Mouse (Mus musculus): ENCODE measurements around the gene Elmo1. TPM values are rescaled to one million over a fixed set of nuclear protein-coding genes. Genes with fewer than 3 reads are reported as not detected.
A peak's percentile ranks its signal among the peaks of the same experiment; 100 is the strongest.
"Not testable (repeated sequence)": the region's sequence is repeated elsewhere in the genome, so short reads cannot be mapped to it uniquely, and the experiment has no call there.

The Elmo1 gene
- polyA plus RNA-seq, 1 experiment from 2014 or later = 43.2 TPM

DNA sequence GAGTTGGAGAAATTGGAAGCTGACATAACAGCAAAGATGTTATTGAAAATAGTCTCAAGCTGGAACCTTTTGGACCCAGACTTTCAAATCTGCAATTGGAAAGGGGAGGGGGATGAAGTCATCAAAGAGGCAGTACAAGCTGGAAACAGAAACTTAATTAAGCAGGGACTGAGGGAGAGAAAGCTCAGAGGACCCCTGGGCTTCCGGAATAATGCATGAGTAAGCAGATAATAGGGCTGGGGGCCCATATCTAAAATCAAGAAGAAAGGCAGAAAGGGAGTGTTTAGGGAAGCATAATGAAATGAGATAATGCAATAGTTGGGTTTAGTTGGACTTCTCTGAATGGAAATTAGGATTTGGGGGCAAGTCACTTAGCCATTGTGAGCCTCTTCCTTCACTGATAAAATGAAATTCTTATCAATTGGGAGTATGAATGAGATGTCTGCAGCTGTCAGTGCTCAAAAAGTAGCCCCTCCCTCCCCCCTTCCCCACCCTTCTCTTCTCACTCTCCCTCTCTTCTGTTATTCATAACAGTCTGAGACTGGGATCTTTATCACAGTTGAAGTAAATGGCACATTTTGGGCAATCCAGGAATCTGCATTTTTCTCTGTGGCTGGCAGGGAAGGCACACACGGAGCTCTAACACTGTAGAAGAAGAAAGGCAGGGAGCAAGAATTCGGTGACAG, 518.8 kb downstream of the Elmo1 start:
- Histone ChIP-seq H3K27me3 (ENCODE audit: control insufficient read depth, insufficient read depth, low read depth, low read length) (no peaks in the 10 kb centered on the region), H3K9ac (ENCODE audit: low read depth, low read length) (no peak overlapping the region), H3K4me3 (ENCODE audit: low read depth, low read length) (no peak overlapping the region), H3K4me1 (ENCODE audit: control insufficient read depth, insufficient read depth, low read length) (peaks cover 3% of the 10 kb centered on the region; the same call in 1 of the 2 replicates), H3K27ac (ENCODE audit: low read length) (no peak overlapping the region), H3K36me3 (ENCODE audit: control insufficient read depth, insufficient read depth, low read length) (peaks cover 5% of the 10 kb centered on the region; the same call in 1 of the 2 replicates), H3K4me2 (ENCODE audit: low read length) (no peak overlapping the region), H3K9me3 (replicated peaks; ENCODE audit: control insufficient read depth, low read length, poor library complexity, severe bottlenecking) (no peaks in the 10 kb centered on the region)
- ATAC-seq = peak; percentile 78
- WGBS = 8% methylated on average over 3 of the region's 3 CpGs

DNA sequence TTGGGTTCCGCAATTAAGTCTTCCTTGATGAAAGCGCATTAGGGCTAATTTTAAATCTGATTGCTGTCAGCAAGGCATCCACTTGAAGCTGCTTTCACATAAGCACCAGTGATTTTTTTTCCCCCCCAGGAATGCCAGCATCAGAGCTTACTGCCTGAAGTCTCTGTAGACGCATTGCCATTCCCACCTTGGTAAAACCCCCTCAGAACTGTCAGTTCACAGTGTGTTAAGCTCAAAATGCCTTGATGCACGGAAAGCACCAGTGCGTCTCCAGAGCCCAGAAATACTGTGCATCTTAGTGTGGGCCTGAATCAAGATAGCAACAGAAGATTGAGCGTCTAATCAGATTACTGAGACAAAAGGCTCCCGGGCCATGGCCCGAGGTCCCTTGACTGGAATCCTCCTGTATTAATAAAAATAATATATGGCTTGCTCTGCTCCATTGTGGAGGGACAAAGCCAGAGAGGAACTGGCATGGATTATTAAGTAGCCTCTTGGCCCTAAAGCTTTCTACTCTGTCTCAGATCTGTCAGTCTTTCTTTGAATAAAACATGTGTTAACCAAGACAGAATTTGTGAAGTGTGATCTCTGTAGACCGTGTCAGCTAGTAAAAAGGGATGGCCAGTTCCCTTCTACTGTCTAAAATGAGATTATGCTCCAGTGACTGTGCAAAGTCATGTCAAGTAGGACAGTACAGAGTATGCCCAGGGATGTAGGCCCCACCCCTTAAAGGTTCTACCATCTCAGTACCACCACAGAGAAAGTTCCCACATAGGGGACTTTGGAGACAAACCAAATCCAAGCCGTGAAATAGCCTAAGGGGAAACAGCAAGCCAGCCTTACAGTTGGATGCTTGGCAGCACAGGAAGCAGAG, 525.4 kb downstream of the Elmo1 start:
- Histone ChIP-seq H3K36me3 (ENCODE audit: control insufficient read depth, insufficient read depth, low read length) (no peaks in the 10 kb centered on the region), H3K9ac (ENCODE audit: low read depth, low read length) (no peak overlapping the region), H3K27me3 (ENCODE audit: control insufficient read depth, insufficient read depth, low read depth, low read length) (no peaks in the 10 kb centered on the region), H3K4me1 (ENCODE audit: control insufficient read depth, insufficient read depth, low read length) (peaks cover 6% of the 10 kb centered on the region), H3K4me3 (ENCODE audit: low read depth, low read length) (no peak overlapping the region), H3K4me2 (ENCODE audit: low read length) (no peak overlapping the region), H3K27ac (ENCODE audit: low read length) (peak overlapping the region; percentile 47; the same call in 1 of the 2 replicates), H3K9me3 (replicated peaks; ENCODE audit: control insufficient read depth, low read length, poor library complexity, severe bottlenecking) (no peaks in the 10 kb centered on the region)
- 28% methylated on average over 10 of the region's 10 CpGs for WGBS
- peak; percentile 82 for ATAC-seq

DNA sequence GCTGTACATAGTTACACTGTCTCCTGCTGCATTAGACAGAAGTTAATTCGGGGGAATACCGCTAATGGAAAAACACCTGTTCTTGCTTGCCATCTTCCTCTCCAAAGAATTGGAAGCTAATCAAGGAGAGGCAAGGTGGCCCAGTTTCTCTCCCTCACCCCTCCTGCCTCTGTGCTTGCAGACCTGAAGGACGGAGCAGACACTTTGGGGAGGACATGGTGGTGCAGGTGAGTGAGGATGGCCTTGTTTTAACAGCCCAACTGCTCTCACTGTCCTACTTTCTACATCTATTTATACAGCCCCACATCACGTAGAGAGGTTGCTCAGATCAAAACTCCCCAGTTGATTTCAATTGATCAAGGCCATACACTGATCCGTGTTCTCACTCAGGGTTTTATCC, 529.5 kb downstream of the Elmo1 start:
- Histone ChIP-seq H3K36me3 (ENCODE audit: control insufficient read depth, insufficient read depth, low read length) (no peaks in the 10 kb centered on the region), H3K4me1 (ENCODE audit: control insufficient read depth, insufficient read depth, low read length) (peaks cover 6% of the 10 kb centered on the region), H3K9ac (ENCODE audit: low read depth, low read length) (no peak overlapping the region), H3K4me2 (ENCODE audit: low read length) (no peak overlapping the region), H3K9me3 (replicated peaks; ENCODE audit: control insufficient read depth, low read length, poor library complexity, severe bottlenecking) (no peaks in the 10 kb centered on the region), H3K27me3 (ENCODE audit: control insufficient read depth, insufficient read depth, low read depth, low read length) (no peaks in the 10 kb centered on the region), H3K4me3 (ENCODE audit: low read depth, low read length) (no peak overlapping the region), H3K27ac (ENCODE audit: low read length) (no peak overlapping the region)
- 89% methylated on average over 5 of the region's 5 CpGs for WGBS
- ATAC-seq = no peak

DNA sequence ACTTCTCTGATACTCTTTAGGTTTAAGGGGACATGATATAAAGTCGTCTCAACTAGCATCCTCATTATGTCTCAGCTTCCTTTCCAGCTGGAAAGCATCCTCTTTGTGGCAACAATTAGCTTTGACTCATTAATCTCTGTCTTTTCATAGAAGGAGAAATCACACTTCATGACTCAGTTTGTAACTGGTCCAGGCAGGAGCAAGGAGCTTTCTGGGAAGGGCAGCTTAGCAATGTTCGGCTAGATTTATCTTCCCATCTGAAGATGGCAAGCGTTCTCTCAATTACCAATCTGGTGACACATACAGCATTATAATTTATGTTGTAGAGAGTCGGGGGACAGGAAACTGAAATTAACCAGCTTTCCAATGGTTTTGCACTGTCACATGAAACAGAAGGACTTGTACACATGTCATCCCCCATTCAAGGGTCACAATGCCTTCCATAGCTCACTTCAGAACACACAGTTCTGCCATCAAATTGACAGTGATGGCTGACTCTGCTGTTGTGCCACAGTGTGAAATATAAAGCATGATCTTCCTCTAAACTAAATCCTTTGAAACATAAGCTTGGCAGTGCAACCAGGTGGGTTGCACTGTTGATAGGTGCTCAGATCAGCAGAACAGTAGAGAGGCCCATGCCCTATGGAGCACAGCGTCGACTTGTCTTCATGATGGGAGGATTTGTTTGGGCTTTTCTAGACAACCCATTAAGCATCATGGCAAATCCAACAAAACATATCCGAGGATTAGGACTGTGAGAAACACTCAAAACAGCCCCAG, 532.9 kb downstream of the Elmo1 start:
- Histone ChIP-seq H3K9me3 (replicated peaks; ENCODE audit: control insufficient read depth, low read length, poor library complexity, severe bottlenecking) (no peaks in the 10 kb centered on the region; the same call in 1 of the 2 replicates), H3K27ac (ENCODE audit: low read length) (no peak overlapping the region), H3K36me3 (ENCODE audit: control insufficient read depth, insufficient read depth, low read length) (no peaks in the 10 kb centered on the region), H3K4me2 (ENCODE audit: low read length) (no peak overlapping the region), H3K4me3 (ENCODE audit: low read depth, low read length) (no peak overlapping the region), H3K4me1 (ENCODE audit: control insufficient read depth, insufficient read depth, low read length) (no peaks in the 10 kb centered on the region), H3K9ac (ENCODE audit: low read depth, low read length) (no peak overlapping the region), H3K27me3 (ENCODE audit: control insufficient read depth, insufficient read depth, low read depth, low read length) (no peaks in the 10 kb centered on the region)
- no peak for ATAC-seq
- 88% methylated on average over 7 of the region's 7 CpGs for WGBS

DNA sequence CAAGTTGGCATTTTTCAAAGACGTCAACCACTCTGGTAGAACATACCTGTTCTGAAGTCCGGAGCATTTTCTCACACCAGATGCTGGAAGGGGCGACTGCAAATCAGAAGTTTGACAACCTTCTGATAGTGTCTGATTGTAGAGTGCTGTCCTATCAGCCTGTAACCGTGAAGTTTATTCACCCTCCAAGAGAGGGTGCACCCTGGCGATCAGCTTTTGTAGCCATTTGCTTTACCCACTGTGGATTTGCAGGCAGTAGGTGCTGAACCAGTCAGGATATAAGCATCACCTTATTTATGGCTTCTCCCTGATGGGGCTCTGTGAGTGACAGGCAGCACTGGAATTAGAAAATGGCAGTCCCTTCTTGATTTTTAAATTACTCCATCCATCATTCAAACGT, 537.4 kb downstream of the Elmo1 start:
- no peak overlapping the region for H3K4me2 ChIP-seq (ENCODE audit: low read length)
- 88% methylated on average over 6 of the region's 6 CpGs for WGBS
- H3K27me3 ChIP-seq (ENCODE audit: control insufficient read depth, insufficient read depth, low read depth, low read length) = no peaks in the 10 kb centered on the region
- no peak overlapping the region for H3K9ac ChIP-seq (ENCODE audit: low read depth, low read length)
- H3K4me3 ChIP-seq (ENCODE audit: low read depth, low read length) = no peak overlapping the region
- H3K9me3 ChIP-seq (replicated peaks; ENCODE audit: control insufficient read depth, low read length, poor library complexity, severe bottlenecking) = no peaks in the 10 kb centered on the region; the same call in 1 of the 2 replicates
- no peaks in the 10 kb centered on the region for H3K4me1 ChIP-seq (ENCODE audit: control insufficient read depth, insufficient read depth, low read length)
- no peaks in the 10 kb centered on the region for H3K36me3 ChIP-seq (ENCODE audit: control insufficient read depth, insufficient read depth, low read length)
- H3K27ac ChIP-seq (ENCODE audit: low read length) = no peak overlapping the region
- no peak for ATAC-seq

DNA sequence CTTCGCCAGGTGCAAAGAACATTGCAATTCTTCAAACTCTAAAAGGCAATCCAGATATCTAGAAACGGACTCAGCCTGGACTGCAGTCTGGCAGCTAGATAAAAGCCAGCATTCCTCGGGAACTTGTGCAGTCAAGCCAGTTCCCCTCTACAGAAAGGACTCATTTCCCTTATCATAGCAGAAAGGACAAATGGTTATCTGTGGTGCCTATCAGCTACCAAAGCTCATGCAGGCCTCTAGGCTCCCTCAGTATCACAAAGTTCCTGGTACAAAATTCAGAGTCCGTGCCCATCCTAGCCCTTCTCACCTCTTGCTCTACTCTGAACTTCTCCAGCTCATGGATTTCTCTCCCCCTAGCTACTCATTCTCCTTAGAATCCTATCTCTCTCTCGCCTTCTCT, 542.1 kb downstream of the Elmo1 start:
- Histone ChIP-seq H3K9ac (ENCODE audit: low read depth, low read length) (no peak overlapping the region), H3K27ac (ENCODE audit: low read length) (no peak overlapping the region), H3K4me1 (ENCODE audit: control insufficient read depth, insufficient read depth, low read length) (no peaks in the 10 kb centered on the region), H3K9me3 (replicated peaks; ENCODE audit: control insufficient read depth, low read length, poor library complexity, severe bottlenecking) (no peaks in the 10 kb centered on the region), H3K36me3 (ENCODE audit: control insufficient read depth, insufficient read depth, low read length) (no peaks in the 10 kb centered on the region), H3K4me2 (ENCODE audit: low read length) (no peak overlapping the region), H3K4me3 (ENCODE audit: low read depth, low read length) (no peak overlapping the region), H3K27me3 (ENCODE audit: control insufficient read depth, insufficient read depth, low read depth, low read length) (no peaks in the 10 kb centered on the region)
- WGBS = 74% methylated on average over 5 of the region's 5 CpGs
- ATAC-seq = no peak

- H3K27me3 ChIP-seq (ENCODE audit: control insufficient read depth, insufficient read depth, low read depth, low read length); H3K4me2 ChIP-seq (ENCODE audit: low read length): not testable (repeated sequence)
These were observed 544.3 kb downstream of the Elmo1 start for GRCm38 (mm10) chr13:20634679-20635078.

GRCm38 (mm10) chr13:20635646-20636045, 545.2 kb downstream of the Elmo1 start:
- no peak overlapping the region for H3K4me3 ChIP-seq (ENCODE audit: low read depth, low read length)
- H3K27me3 ChIP-seq (ENCODE audit: control insufficient read depth, insufficient read depth, low read depth, low read length) = no peaks in the 10 kb centered on the region
- 55% methylated on average over 2 of the region's 2 CpGs for WGBS
- no peak overlapping the region for H3K27ac ChIP-seq (ENCODE audit: low read length)
- no peak overlapping the region for H3K4me2 ChIP-seq (ENCODE audit: low read length)
- H3K4me1 ChIP-seq (ENCODE audit: control insufficient read depth, insufficient read depth, low read length) = no peaks in the 10 kb centered on the region
- no peaks in the 10 kb centered on the region for H3K9me3 ChIP-seq (replicated peaks; ENCODE audit: control insufficient read depth, low read length, poor library complexity, severe bottlenecking)
- no peak overlapping the region for H3K9ac ChIP-seq (ENCODE audit: low read depth, low read length)
- ATAC-seq = peak; percentile 14; the same call in 1 of the 2 replicates
- H3K36me3 ChIP-seq (ENCODE audit: control insufficient read depth, insufficient read depth, low read length) = no peaks in the 10 kb centered on the region

More at GRCm38 (mm10) chr13:20634679-20635078, 544.3 kb downstream of the Elmo1 start:
- not testable (repeated sequence) for ATAC-seq; H3K4me1 ChIP-seq (ENCODE audit: control insufficient read depth, insufficient read depth, low read length); H3K9ac ChIP-seq (ENCODE audit: low read depth, low read length); H3K4me3 ChIP-seq (ENCODE audit: low read depth, low read length); H3K36me3 ChIP-seq (ENCODE audit: control insufficient read depth, insufficient read depth, low read length); H3K27ac ChIP-seq (ENCODE audit: low read length); H3K9me3 ChIP-seq (replicated peaks; ENCODE audit: control insufficient read depth, low read length, poor library complexity, severe bottlenecking)
- WGBS = 91% methylated on average over 1 of the region's 2 CpGs

Measured in midbrain, embryonic 16.5 days (tissue).